Mouse (Mus musculus): Measurements from ENCODE around the gene Abcc2.
A peak's percentile ranks its signal among the peaks of the same experiment; 100 is the strongest.

Gene Abcc2

GRCm38 (mm10) chr19:43781980-43782379 lies at the start of gene Abcc2:
Gene Abcc2, plus strand, starts transcription at chr19:43782192.
- peak; percentile 92 for DNase-seq

GRCm38 (mm10) chr19:43738409-43738808 lies 43.6 kb upstream of the Abcc2 start:
- DNase-seq, result no peak

- no peak for DNase-seq
Observed at GRCm38 (mm10) chr19:43743401-43743800, 38.6 kb upstream of the Abcc2 start.

- no peak for DNase-seq
Observed at GRCm38 (mm10) chr19:43745740-43746139, 36.3 kb upstream of the Abcc2 start.

GRCm38 (mm10) chr19:43747877-43748276 lies 34.1 kb upstream of the Abcc2 start:
- DNase-seq, result peak; percentile 25

GRCm38 (mm10) chr19:43750008-43750407 lies 32.0 kb upstream of the Abcc2 start:
- DNase-seq, result no peak

GRCm38 (mm10) chr19:43752489-43753225 lies 29.3 kb upstream of the Abcc2 start, which contains the start of the genes Cutc and Cox15:
Gene Cutc, plus strand, starts transcription at chr19:43752996.
Gene Cox15, minus strand, starts transcription at chr19:43753000.
- DNase-seq, result peak; percentile 98

GRCm38 (mm10) chr19:43753226-43753835 lies 28.7 kb upstream of the Abcc2 start:
- peak; percentile 96 for DNase-seq

GRCm38 (mm10) chr19:43754237-43754636 lies 27.8 kb upstream of the Abcc2 start:
- DNase-seq, result no peak

- no peak for DNase-seq
Observed at GRCm38 (mm10) chr19:43754872-43755271, 27.1 kb upstream of the Abcc2 start.

GRCm38 (mm10) chr19:43760504-43760903 lies 21.5 kb upstream of the Abcc2 start:
- DNase-seq, result peak; percentile 81

- DNase-seq, result no peak
Observed at GRCm38 (mm10) chr19:43761543-43762256, 20.3 kb upstream of the Abcc2 start.

- DNase-seq, result no peak
Observed at GRCm38 (mm10) chr19:43762410-43762809, 19.6 kb upstream of the Abcc2 start.

- DNase-seq, result no peak
Observed at GRCm38 (mm10) chr19:43766451-43766850, 15.5 kb upstream of the Abcc2 start.

- DNase-seq, result peak; percentile 85
Observed at GRCm38 (mm10) chr19:43767549-43768322, 14.3 kb upstream of the Abcc2 start.

GRCm38 (mm10) chr19:43769366-43769960 lies 12.5 kb upstream of the Abcc2 start:
- DNase-seq, result peak; percentile 77

- no peak for DNase-seq
Observed at GRCm38 (mm10) chr19:43770584-43770983, 11.4 kb upstream of the Abcc2 start.

- no peak for DNase-seq
Observed at GRCm38 (mm10) chr19:43771499-43771969, 10.5 kb upstream of the Abcc2 start.

GRCm38 (mm10) chr19:43772311-43772710 lies 9.7 kb upstream of the Abcc2 start:
- DNase-seq, result peak; percentile 66

GRCm38 (mm10) chr19:43775433-43775832 lies 6.6 kb upstream of the Abcc2 start:
- peak; percentile 70 for DNase-seq

GRCm38 (mm10) chr19:43776561-43776960 lies 5.4 kb upstream of the Abcc2 start:
- peak; percentile 47 for DNase-seq

- DNase-seq, result peak; percentile 76
Observed at GRCm38 (mm10) chr19:43777308-43777707, 4.7 kb upstream of the Abcc2 start.

Data from kidney, adult 9 months (tissue).